Mouse (Mus musculus): ENCODE results near the gene Zfp511. TPM values are rescaled to one million over a fixed set of nuclear protein-coding genes. Genes with fewer than 3 reads are reported as not detected.

Gene Zfp511
- total RNA-seq (2022): 10 to 100 TPM in 1 of 4 experiments, 1 to 10 TPM in 3; 6.1 to 11.2 (median 8.4) TPM

- peak; percentile 90 to 94 for DNase-seq (ENCODE audit: low spot score in 2 of 2)
These were observed at the start of gene Zfp511, which contains the start of gene Tubgcp2 for GRCm38 (mm10) chr7:140036281-140037170. Gene Zfp511 (plus strand): TSS chr7:140036391. Gene Tubgcp2 (minus strand): TSS chr7:140036669.

DNA sequence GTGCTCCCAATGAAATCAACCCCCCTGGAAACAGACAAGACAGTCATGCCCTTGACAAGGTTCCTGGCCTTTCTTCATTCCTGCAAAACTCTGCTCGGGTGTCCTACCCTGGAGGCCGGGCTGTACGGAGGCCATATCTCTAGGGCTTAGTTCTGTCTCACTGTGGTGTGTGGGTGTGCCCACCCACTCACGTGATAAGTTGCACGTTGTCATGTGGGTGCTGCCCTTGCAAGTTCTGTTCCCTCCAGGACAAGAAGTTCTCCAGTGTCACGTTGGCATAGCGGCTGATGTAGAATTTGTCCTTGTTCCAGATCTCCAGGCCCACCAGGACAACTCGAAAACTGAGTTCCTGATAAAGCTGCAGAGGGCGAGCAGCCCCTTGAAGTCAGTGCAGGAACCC is 47.9 kb upstream of the Zfp511 start:
- DNase-seq (ENCODE audit: low spot score in 2 of 2): no peak

- no peak for DNase-seq (ENCODE audit: low spot score in 2 of 2)
These were observed 45.3 kb upstream of the Zfp511 start for GRCm38 (mm10) chr7:139990864-139991394.

- no peak for DNase-seq (ENCODE audit: low spot score in 2 of 2)
These were observed 43.8 kb upstream of the Zfp511 start, which contains the start of gene Adam8 for GRCm38 (mm10) chr7:139992406-139992805. Gene Adam8 (minus strand): TSS chr7:139992562.

GRCm38 (mm10) chr7:139993532-139993931 is 42.7 kb upstream of the Zfp511 start:
- DNase-seq (ENCODE audit: low spot score in 2 of 2): no peak

DNA sequence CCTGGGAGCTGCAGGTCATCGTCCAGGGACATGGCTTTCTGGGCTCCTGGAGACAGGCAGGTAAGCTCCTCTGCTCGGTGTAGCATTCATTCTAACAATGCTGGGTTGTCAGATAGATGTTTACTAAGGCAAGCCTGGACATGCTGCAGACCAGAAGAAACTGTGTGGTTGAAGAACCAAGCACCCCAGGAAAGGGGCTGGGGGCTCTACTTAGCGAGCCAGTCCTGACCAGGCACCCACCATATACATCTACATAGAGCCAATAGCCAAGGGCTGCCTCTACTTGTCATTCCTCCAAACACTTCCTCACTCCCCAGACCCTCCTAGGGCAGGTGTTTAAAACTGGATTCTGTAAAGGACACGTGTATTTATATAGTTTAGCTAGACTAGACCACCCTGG is 42.0 kb upstream of the Zfp511 start:
- no peak for DNase-seq (ENCODE audit: low spot score in 2 of 2)

- DNase-seq (ENCODE audit: low spot score in 2 of 2): peak in 1 of 2 experiments; percentile 25
These were observed 41.5 kb upstream of the Zfp511 start for GRCm38 (mm10) chr7:139994676-139995075.

DNA sequence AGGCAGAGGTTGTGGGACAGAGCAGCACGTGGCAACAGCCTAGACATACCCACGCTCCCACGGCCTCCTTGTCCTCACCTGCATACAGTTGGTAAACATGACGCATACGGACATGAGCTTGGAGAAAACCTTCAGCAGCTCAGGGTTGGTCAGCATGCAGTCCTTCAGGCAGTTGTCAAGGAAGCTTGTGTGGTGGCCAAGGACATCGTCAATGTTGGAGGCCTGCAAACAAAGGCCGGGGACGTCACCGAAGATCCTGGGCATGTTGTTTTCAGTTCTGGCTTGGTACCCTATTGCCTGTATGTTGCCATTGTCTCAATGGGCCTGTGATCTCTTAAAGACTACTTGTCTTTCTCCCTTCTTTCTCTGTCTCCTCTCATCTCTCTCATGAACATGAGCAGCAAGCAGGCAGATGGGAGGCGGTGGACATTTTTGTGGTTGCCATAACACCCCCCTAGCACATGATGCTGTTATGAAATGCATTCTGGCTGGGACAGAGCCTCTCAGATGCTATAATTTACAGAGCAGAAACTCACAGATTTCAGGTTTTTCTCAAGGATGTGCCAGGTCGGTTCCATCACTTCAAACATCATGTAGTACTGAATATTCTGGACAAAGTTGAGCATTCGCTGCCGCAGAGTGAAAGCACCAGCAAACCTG is 37.4 kb upstream of the Zfp511 start:
- DNase-seq (ENCODE audit: low spot score in 2 of 2): no peak

GRCm38 (mm10) chr7:140001086-140001740 is 35.0 kb upstream of the Zfp511 start:
- no peak for DNase-seq (ENCODE audit: low spot score in 2 of 2)

DNA sequence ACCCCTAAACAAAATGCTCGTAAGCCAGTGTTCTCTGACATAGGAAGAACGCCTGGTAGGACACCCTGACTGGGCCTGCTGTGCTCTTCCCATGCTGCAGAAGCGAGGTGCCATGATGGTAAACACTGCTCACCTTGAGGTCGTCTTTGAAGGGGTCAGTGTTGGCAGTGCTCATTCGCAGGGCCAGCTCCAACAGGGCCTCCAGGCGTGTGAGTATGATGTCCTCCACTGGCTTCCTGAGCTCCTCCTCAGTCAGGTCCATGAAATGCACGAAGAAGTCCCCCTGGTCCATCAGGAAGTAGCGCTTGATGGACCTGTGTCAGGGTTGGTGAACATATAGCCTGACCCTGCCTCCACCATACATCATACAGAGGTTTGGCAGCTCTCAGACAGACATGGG is 31.5 kb upstream of the Zfp511 start:
- DNase-seq (ENCODE audit: low spot score in 2 of 2): no peak

DNA sequence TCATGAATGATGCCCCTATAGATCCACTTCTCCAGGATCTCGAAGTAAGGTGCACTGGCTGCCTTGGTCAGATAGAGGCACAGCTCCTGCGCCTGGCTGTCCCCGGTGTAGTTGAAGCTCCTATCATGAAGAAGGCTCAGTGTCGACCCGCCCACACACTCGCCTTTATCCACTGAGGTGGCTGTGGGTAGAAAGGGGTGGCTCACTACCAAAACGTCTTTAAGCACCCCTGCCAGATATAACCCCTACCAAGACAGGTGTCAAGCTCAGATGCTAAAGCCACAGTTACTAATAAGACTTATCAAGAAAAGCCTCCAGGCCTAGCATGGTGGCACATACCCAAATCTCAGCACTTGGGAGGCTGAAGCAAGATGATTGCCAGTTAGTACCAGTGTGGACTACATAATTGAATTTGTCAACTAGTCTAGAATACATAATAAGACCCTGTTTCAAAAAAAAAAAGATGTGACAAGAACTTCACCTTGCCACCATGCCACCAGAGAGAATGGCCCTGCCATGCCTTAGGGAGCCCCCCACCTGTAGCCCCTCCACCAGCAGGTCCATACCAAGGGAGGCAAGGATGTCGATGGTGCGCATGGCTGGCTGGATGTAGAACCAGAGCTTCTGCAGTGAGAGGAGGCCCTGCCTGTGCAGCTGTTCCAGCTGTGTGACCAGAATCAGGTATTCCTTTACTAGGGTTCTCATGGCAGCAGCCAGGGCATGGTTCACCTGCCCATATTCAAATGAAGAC is 29.2 kb upstream of the Zfp511 start:
- DNase-seq (ENCODE audit: low spot score in 2 of 2): no peak

- no peak for DNase-seq (ENCODE audit: low spot score in 2 of 2)
These were observed 28.4 kb upstream of the Zfp511 start for GRCm38 (mm10) chr7:140007781-140008180.

- no peak for DNase-seq (ENCODE audit: low spot score in 2 of 2)
These were observed 24.9 kb upstream of the Zfp511 start for GRCm38 (mm10) chr7:140011336-140011735.

DNA sequence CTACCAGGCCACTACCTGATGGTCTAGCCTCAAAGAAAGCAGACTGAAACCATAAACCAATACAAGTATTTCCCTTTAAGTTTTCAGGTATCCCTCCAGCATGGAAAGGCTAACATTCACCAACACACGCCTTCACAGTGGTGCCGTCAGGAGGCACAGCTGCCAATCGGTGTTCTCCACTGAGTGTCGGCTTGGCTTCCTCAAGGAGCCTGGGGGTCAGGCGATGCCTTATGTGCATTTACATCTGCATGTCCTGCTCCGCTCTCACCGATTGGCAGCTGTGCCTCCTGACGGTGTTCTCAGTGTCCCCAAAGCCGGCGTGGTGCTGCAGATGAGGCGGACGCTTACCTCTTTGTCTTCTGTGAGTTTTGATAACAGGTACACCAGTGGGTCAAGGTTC is 4.4 kb upstream of the Zfp511 start:
- no peak for DNase-seq (ENCODE audit: low spot score in 2 of 2)

DNA sequence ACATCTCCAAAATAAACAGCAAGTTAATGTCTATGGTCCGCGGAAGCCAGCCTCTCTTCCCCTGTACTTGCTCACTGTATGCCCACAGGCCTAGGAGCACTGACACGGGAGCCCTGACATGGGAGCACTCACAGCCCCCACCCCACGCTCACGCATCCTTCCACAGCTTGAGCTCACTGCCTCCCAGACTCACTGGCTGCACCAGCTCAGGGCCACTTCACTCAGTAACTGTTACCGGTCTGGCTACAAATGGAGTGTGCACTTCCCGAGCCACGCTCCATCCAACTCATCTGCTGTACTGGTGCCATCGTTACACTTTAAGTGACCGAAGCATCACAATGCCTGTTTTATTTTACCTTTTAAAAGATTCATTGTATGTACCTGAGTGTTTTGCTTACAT is 3.8 kb upstream of the Zfp511 start:
- DNase-seq (ENCODE audit: low spot score in 2 of 2): no peak

GRCm38 (mm10) chr7:140033386-140033785 is 2.8 kb upstream of the Zfp511 start:
- no peak for DNase-seq (ENCODE audit: low spot score in 2 of 2)

DNA sequence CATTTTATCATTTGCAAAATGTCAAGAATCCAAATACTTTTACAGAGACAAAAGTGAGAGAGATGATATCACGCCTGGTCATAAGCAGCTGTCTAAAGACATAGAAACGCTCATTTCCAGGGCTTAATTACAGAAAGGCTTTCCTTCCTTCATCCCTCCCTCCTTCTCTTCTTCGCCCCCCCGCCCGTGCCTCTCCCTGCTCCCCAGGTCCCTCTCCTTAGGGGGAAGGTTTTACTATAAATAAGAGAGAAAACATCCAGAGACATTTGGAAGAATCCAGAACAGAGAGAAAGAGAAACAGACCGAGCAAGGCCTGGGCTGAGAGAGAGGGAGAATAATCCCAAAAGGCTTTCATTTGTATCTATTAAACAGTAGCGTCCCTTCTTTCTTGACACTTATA is 735 bp upstream of the Zfp511 start:
- DNase-seq (ENCODE audit: low spot score in 2 of 2): no peak

DNA sequence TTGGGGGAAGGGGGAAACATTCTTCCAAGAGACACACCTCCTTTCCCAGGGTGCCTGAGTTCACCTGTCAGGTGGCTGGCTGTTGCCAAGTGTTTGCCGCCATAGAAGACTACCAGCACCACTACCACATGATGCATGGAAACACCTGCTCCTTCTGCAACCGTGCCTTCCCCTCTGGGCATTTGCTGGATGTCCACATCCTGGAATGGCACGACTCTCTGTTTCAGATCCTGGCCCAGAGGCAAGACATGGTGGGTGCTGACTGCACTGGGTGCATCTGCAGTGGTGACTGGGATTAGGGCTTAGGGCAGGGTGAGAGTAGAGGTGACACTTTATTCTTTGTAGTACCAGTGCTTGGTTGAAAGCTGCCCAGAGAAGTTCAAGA is 972 bp downstream of the Zfp511 start:
- no peak for DNase-seq (ENCODE audit: low spot score in 2 of 2)

DNA sequence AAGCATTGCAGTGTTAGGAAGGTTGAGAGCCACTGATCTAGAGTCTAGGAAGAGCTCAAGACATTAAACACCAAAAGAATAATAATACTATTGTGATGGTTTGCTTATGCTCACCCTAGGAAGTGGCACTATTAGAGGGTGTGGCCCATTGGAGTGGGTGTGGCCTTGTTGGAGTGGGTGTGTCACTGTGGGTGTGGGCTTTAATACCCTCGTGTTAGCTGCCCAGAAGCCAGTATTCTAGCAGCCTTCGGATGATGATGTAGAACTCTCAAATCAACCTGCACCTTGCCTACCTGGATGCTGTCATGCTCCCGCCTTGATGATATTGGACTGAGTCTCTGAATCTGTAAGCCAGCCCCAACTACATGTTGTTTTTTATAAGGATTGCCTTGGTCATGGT is 6.5 kb downstream of the Zfp511 start:
- no peak for DNase-seq (ENCODE audit: low spot score in 2 of 2)

- DNase-seq (ENCODE audit: low spot score in 2 of 2): no peak
These were observed 9.4 kb downstream of the Zfp511 start for GRCm38 (mm10) chr7:140045546-140045945.

DNA sequence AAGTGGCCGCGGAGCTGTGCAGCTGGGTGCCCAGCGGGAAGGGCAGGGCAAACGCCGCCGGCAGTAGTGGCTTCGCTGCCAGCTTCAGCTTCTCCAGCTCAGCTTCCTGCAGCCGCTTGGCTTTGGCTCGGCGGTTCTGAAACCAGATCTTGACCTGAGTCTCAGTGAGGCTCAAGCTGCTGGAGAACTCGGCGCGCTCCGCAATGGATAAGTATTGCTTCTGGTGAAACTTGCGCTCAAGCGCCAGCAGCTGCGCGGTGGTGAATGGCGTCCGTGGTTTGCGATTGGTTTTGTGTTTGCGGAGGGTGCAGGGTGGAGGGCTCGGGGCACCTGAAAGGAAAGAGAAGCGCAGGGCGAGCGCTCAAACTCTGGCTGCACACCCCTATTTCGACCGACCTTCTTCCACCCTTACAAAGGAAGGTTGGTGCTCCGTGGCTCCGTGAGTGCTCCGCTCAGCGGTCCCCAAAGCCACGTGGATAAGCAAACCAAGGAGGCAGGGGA is 11.7 kb downstream of the Zfp511 start:
- no peak for DNase-seq (ENCODE audit: low spot score in 2 of 2)
